Mouse (Mus musculus): ENCODE measurements around the gene Tmem88. TPM values are rescaled to one million over a fixed set of nuclear protein-coding genes. Genes with fewer than 3 reads are reported as not detected.
"Not testable (repeated sequence)": the region's sequence is repeated elsewhere in the genome, so short reads cannot be mapped to it uniquely, and the experiment has no call there.

Tmem88 gene
- polyA plus RNA-seq, 1 experiment from 2014 or later, result 44.3 TPM

- Histone ChIP-seq H3K4me2 (peak overlapping the region; percentile 84), H3K9ac (peak overlapping the region; percentile 8; the same call in 1 of the 2 replicates), H3K27me3 (0 out of 2 replicates have a peak, but pooled peaks cover 3% of the 10 kb centered on the region), H3K4me1 (peaks cover 58% of the 10 kb centered on the region), H3K36me3 (peaks cover 55% of the 10 kb centered on the region), H3K27ac (0 out of 2 replicates have a peak overlapping the region, but pooled peaks have one; percentile 39), H3K4me3 (replicated peaks) (peak overlapping the region; percentile 19), H3K9me3 (replicated peaks) (no peaks in the 10 kb centered on the region)
- WGBS, result 35% methylated on average over 66 of the region's 66 CpGs
- no peak for ATAC-seq (replicated peaks; ENCODE audit: low FRiP score)
Observed at GRCm38 (mm10) chr11:69399201-69400082, 1.4 kb upstream of the Tmem88 start.

DNA sequence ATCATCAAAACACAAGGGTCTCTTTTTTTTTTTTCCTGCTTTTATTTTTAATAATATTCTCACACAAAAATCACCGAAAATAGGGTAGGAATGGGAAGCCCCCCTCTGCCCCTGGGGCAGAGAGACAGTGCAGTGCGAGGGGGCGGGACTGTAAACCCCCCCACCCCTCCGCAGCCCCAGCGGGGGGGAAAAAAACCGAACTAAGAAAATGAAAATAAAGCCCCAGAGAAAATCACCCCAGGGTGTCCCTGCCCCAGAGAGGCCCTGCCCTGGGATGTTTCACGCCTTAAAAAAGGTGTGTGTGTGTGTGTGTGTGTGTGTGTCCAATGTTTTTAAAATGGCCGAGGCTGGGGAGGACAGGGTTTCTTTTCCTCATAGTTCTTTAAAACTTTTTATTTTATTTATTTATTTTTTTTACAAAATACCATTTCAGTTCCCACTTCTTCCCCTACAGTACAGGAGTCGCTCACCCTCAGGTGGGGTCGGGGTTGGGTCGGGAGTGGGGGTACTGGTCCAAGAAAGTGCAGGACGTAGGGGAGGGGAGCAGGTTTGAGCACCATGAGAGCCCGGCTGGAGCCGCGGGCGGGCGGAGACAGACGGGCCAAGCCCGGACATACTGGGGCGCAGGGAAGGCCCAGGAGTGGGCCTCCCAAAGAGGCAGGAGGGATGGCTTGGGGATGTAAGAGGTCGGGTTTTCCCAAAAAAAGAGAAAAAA is 609 bp upstream of the Tmem88 start:
- Histone ChIP-seq H3K4me2 (peak overlapping the region; percentile 84), H3K27me3 (0 out of 2 replicates have a peak, but pooled peaks cover 3% of the 10 kb centered on the region), H3K9me3 (replicated peaks) (no peaks in the 10 kb centered on the region), H3K4me1 (peaks cover 62% of the 10 kb centered on the region), H3K9ac (peak overlapping the region; percentile 42; the same call in 1 of the 2 replicates), H3K27ac (peak overlapping the region; percentile 99; the same call in 1 of the 2 replicates), H3K4me3 (replicated peaks) (peak overlapping the region; percentile 78), H3K36me3 (peaks cover 47% of the 10 kb centered on the region)
- ATAC-seq (replicated peaks; ENCODE audit: low FRiP score), result no peak
- WGBS, result 37% methylated on average over 21 of the region's 21 CpGs

DNA sequence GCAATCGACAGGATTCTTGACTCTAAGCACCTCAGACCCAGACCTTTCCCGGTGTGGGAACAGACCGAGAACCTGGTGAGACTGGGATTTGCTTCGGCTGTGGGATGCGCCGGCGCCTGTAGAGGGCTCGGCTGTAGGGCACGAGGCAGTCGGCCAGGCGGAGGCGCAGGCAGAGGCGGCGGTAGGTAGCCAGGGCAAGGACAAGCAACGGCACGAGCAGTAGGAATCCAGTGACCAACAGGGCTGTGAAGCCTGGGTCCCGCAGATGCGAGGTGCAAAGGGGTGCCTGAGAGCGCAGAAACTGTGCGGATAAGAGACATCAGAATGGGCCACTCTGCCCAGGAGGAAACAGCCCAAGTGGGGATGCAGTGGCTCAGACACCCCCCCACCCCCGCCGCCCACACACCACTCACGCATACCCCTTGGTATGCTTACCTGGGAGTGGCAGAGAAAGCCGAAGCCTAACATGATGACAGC is 415 bp downstream of the Tmem88 start:
- H3K4me1 ChIP-seq, result peaks cover 62% of the 10 kb centered on the region
- WGBS, result 17% methylated on average over 24 of the region's 24 CpGs
- peak overlapping the region; percentile 99 for H3K27ac ChIP-seq
- no peak for ATAC-seq (replicated peaks; ENCODE audit: low FRiP score)
- H3K27me3 ChIP-seq, result 0 out of 2 replicates have a peak, but pooled peaks cover 3% of the 10 kb centered on the region
- no peaks in the 10 kb centered on the region for H3K9me3 ChIP-seq (replicated peaks)
- peak overlapping the region; percentile 78 for H3K4me3 ChIP-seq (replicated peaks)
- peak overlapping the region; percentile 42 for H3K9ac ChIP-seq
- H3K36me3 ChIP-seq, result peaks cover 40% of the 10 kb centered on the region
- H3K4me2 ChIP-seq, result peak overlapping the region; percentile 84

DNA sequence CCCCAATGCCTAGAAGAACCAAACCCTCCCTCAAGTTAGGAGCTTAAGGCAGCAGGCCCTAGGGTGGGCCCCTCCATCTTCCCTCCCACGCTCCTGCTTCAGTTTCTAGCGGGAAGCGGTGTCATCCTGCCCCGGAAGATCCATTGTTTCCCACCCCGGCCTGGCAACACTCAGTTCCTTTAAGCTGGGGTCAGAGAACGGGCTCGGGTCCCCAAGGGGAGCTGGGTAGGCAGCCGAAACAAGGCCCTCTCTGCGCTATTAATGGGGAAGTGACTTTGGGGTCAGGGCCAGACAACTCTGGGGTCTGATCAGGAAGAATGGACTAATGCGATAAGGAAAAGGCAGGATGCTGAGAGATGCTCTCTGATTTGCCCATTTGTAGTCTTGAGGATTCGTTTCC is 1.3 kb downstream of the Tmem88 start:
- Histone ChIP-seq H3K9ac (peak overlapping the region; percentile 91), H3K4me1 (peaks cover 59% of the 10 kb centered on the region), H3K9me3 (replicated peaks) (no peaks in the 10 kb centered on the region), H3K36me3 (peaks cover 36% of the 10 kb centered on the region), H3K4me2 (peak overlapping the region; percentile 84), H3K27me3 (0 out of 2 replicates have a peak, but pooled peaks cover 3% of the 10 kb centered on the region), H3K4me3 (replicated peaks) (peak overlapping the region; percentile 78), H3K27ac (peak overlapping the region; percentile 99)
- WGBS, result 26% methylated on average over 11 of the region's 11 CpGs
- ATAC-seq (replicated peaks; ENCODE audit: low FRiP score), result no peak

GRCm38 (mm10) chr11:69395634-69396373 is 2.2 kb downstream of the Tmem88 start:
- H3K27me3 ChIP-seq, result 0 out of 2 replicates have a peak, but pooled peaks cover 3% of the 10 kb centered on the region
- under 1% methylated on average over 48 of the region's 48 CpGs for WGBS
- H3K4me1 ChIP-seq, result peaks cover 51% of the 10 kb centered on the region
- peak overlapping the region; percentile 99 for H3K27ac ChIP-seq
- peak overlapping the region; percentile 91 for H3K9ac ChIP-seq
- peak; percentile 88 for ATAC-seq (replicated peaks; ENCODE audit: low FRiP score)
- H3K36me3 ChIP-seq, result peaks cover 26% of the 10 kb centered on the region
- peak overlapping the region; percentile 78 for H3K4me3 ChIP-seq (replicated peaks)
- H3K9me3 ChIP-seq (replicated peaks), result no peaks in the 10 kb centered on the region
- peak overlapping the region; percentile 84 for H3K4me2 ChIP-seq

DNA sequence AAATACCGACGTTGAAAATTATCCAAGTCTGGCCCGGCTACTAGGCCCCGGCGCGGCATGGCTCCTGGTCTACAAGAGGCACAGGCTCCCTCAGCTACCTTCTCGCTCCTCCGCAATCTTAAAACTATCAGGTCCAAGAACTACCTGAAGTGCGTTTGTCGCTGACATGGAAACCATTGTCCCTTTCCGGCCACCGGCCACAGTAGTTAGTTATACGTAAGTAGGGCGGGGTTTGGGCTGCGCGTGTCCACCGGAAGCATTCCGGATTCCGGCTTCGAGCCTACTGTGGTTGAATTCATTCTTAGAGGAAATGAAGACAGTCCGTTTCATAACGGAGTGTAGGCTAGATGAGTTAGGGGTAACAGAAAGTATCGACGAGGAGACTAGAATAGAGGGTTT is 2.8 kb downstream of the Tmem88 start, which contains the start of the genes Naa38 and Cyb5d1:
Gene Naa38 (plus strand): TSS at position 253 of the 399 bp plus-strand sequence.
Gene Cyb5d1 (minus strand): TSS at position 397 of the 399 bp plus-strand sequence.
- not testable (repeated sequence) for H3K27me3 ChIP-seq; H3K9me3 ChIP-seq (replicated peaks)
- Histone ChIP-seq H3K4me2 (peak within 1 kb of the TSS; percentile 84), H3K4me3 (replicated peaks) (peak within 1 kb of the TSS; percentile 78), H3K36me3 (peaks cover 21% of the 10 kb centered on the region), H3K4me1 (peaks cover 46% of the 10 kb centered on the region), H3K9ac (peak within 1 kb of the TSS; percentile 91), H3K27ac (peak within 1 kb of the TSS; percentile 99)
- peak; percentile 78 for ATAC-seq (replicated peaks; ENCODE audit: low FRiP score)
- under 1% methylated on average over 24 of the region's 24 CpGs for WGBS

GRCm38 (mm10) chr11:69394591-69395167 is 3.4 kb downstream of the Tmem88 start:
- ATAC-seq (replicated peaks; ENCODE audit: low FRiP score), result not testable (repeated sequence)
- Histone ChIP-seq H3K27ac (peak overlapping the region; percentile 99), H3K9ac (peak overlapping the region; percentile 62)

GRCm38 (mm10) chr11:69390400-69391034 is 7.5 kb downstream of the Tmem88 start:
- H3K9ac ChIP-seq, result no peak overlapping the region
- no peak overlapping the region for H3K27ac ChIP-seq
- H3K4me1 ChIP-seq, result peaks cover 13% of the 10 kb centered on the region
- no peaks in the 10 kb centered on the region for H3K27me3 ChIP-seq
- 47% methylated on average over 10 of the region's 10 CpGs for WGBS
- no peaks in the 10 kb centered on the region for H3K9me3 ChIP-seq (replicated peaks)
- H3K4me3 ChIP-seq (replicated peaks), result no peak overlapping the region
- no peak overlapping the region for H3K4me2 ChIP-seq
- no peak for ATAC-seq (replicated peaks; ENCODE audit: low FRiP score)
- H3K36me3 ChIP-seq, result peaks cover 7% of the 10 kb centered on the region; the same call in 1 of the 2 replicates

More at GRCm38 (mm10) chr11:69394591-69395167, 3.4 kb downstream of the Tmem88 start:
- under 1% methylated on average over 31 of the region's 31 CpGs for WGBS
- H3K9me3 ChIP-seq (replicated peaks); H3K27me3 ChIP-seq: not testable (repeated sequence)
- H3K4me3 ChIP-seq (replicated peaks), result peak overlapping the region; percentile 78
- H3K4me2 ChIP-seq, result peak overlapping the region; percentile 84
- peaks cover 46% of the 10 kb centered on the region for H3K4me1 ChIP-seq
- H3K36me3 ChIP-seq, result peaks cover 15% of the 10 kb centered on the region

DNA sequence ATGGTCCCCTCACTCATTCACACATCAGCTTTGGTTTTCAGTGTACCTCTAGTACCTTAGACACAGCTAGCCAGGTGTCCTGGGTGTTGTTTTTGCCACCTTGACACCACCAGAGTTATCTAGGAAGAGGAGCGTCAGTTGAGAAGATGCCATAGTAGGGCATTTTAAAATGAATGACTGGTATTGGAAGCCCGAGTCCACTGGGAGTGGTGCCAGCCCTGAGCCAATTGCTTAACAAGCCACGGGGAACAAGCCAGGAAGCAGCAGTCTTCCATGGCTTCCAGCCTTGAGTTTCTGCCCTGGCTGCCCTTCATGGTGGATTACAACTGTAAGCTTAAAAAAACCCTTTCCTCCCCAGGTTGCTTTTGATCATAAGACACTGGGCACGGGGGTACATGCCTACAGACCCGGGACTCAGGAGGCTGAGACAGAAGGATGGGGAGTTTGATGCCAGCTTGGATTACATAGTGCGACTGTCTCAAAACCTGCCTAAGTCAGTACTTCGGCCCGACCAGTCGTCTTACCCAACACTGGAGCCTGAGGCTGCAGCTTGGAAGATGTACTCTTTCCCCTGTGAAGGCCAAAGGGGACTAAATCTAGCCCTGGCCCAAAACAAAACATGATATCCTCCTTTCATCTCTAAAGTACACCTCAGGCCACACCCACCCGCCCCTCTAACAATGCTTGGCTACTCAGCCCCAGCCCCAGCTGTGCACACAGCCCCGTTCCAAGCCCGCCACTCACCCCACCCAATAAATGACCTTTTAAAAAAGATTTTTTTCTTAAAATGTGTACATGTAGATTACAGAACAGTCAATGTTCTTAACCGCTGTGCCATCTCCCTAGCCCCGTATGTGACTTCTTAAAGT is 8.3 kb downstream of the Tmem88 start:
- Histone ChIP-seq H3K4me3 (replicated peaks) (no peak overlapping the region), H3K4me1 (peaks cover 13% of the 10 kb centered on the region), H3K4me2 (no peak overlapping the region), H3K36me3 (peaks cover 7% of the 10 kb centered on the region; the same call in 1 of the 2 replicates), H3K9ac (0 out of 2 replicates have a peak overlapping the region, but pooled peaks have one; percentile 4), H3K27ac (no peak overlapping the region), H3K27me3 (no peaks in the 10 kb centered on the region), H3K9me3 (replicated peaks) (no peaks in the 10 kb centered on the region)
- no peak for ATAC-seq (replicated peaks; ENCODE audit: low FRiP score)
- WGBS, result 56% methylated on average over 14 of the region's 14 CpGs

GRCm38 (mm10) chr11:69388680-69389079 is 9.4 kb downstream of the Tmem88 start:
- Histone ChIP-seq H3K4me3 (replicated peaks) (no peak overlapping the region), H3K4me2 (no peak overlapping the region), H3K4me1 (peaks cover 8% of the 10 kb centered on the region), H3K9me3 (replicated peaks) (no peaks in the 10 kb centered on the region), H3K36me3 (peaks cover 7% of the 10 kb centered on the region; the same call in 1 of the 2 replicates), H3K27me3 (no peaks in the 10 kb centered on the region), H3K27ac (no peak overlapping the region), H3K9ac (no peak overlapping the region)
- ATAC-seq (replicated peaks; ENCODE audit: low FRiP score), result no peak
- 96% methylated on average over 4 of the region's 4 CpGs for WGBS

All from kidney, embryonic 15.5 days (tissue).